Mouse (Mus musculus): ENCODE measurements around the gene Cox6b2.

- TF ChIP-seq POLR2A (IDR thresholded peaks at IDR 0.05; ENCODE audit: low read depth, low read length): no peak
- TF ChIP-seq CTCF (IDR thresholded peaks at IDR 0.05; ENCODE audit: borderline replicate concordance, insufficient read depth, low read length): no peak
Observed at GRCm38 (mm10) chr7:4744886-4745285, 8.0 kb downstream of the Cox6b2 start.
